Mouse (Mus musculus) neural tube, embryonic 11.5 days (tissue): ENCODE measurements around the gene Armc10. TPM values are rescaled to one million over a fixed set of nuclear protein-coding genes. Genes with fewer than 3 reads are reported as not detected.

Experiments
- ATAC-seq: fragments of 200-750 bp; cut with Nextera tagmentation; 2 replicates; pipeline ENCODE4 v1.8.0; 2017; ENCODE audit warnings: moderate number of reproducible peaks, mild to moderate bottlenecking, moderate TSS enrichment, moderate library complexity; ENCODE audit not compliant: insufficient read depth, low FRiP score, low TSS enrichment
- DNase-seq: peaks from one replicate; pipeline ENCODE4 v3.0.0-alpha.2; 2015; ENCODE audit warnings: low spot score
- H3K27ac ChIP-seq: fragments of 300-500 bp; sonication (generic); 2 replicates; pipeline ENCODE4 v1.5.1; 2014; ENCODE audit warnings: low read depth, mild to moderate bottlenecking, low read length
- H3K27me3 ChIP-seq: fragments of 300-500 bp; sonication (generic); 2 replicates; pipeline ENCODE4 v1.6.1; 2014; ENCODE audit warnings: mild to moderate bottlenecking, low read length, mixed read lengths; ENCODE audit not compliant: control insufficient read depth, insufficient read depth
- H3K36me3 ChIP-seq: fragments of 300-500 bp; sonication (generic); 2 replicates; pipeline ENCODE4 v1.6.1; 2014; ENCODE audit warnings: mild to moderate bottlenecking, low read length, moderate library complexity, mixed read lengths; ENCODE audit not compliant: control insufficient read depth, insufficient read depth
- H3K4me1 ChIP-seq: fragments of 300-500 bp; sonication (generic); 2 replicates; pipeline ENCODE4 v1.6.1; 2014; ENCODE audit warnings: low read length, mixed read lengths; ENCODE audit not compliant: control insufficient read depth, insufficient read depth
- H3K4me2 ChIP-seq: fragments of 300-500 bp; sonication (generic); 2 replicates; pipeline ENCODE4 v1.6.1; 2014; ENCODE audit warnings: low read depth, mild to moderate bottlenecking, moderate library complexity
- H3K4me3 ChIP-seq: fragments of 300-500 bp; sonication (generic); 2 replicates; pipeline ENCODE4 v1.5.1; 2014; ENCODE audit warnings: low read depth, low read length
- H3K9ac ChIP-seq: fragments of 300-500 bp; sonication (generic); 2 replicates; pipeline ENCODE4 v1.6.1; 2014; ENCODE audit warnings: mild to moderate bottlenecking, low read length
- H3K9me3 ChIP-seq: fragments of 300-500 bp; sonication (generic); 2 replicates; pipeline ENCODE4 v1.6.1; 2016; ENCODE audit warnings: low read length; ENCODE audit not compliant: control insufficient read depth
- WGBS: fragments of 180-500 bp; shearing (Covaris S2); extraction: QIAGEN DNeasy Blood & Tissue Kit; methylation state at CpG from one replicate; pipeline ENCODE4 v1.1.7; 2014; 5-methylcytosine and 5-hydroxymethylcytosine counted together
- polyA plus RNA-seq: library from polyadenylated mRNA; unstranded; fragments of >200 nt; fragmentation: Nextera tagmentation; extraction: Ambion mirVana; gene quantifications from 2 replicates; pipeline ENCODE4 v1.2.1, GENCODE M21; 2014

The Armc10 gene
- polyA plus RNA-seq, 1 experiment from 2014 or later: 79.2 TPM

DNA sequence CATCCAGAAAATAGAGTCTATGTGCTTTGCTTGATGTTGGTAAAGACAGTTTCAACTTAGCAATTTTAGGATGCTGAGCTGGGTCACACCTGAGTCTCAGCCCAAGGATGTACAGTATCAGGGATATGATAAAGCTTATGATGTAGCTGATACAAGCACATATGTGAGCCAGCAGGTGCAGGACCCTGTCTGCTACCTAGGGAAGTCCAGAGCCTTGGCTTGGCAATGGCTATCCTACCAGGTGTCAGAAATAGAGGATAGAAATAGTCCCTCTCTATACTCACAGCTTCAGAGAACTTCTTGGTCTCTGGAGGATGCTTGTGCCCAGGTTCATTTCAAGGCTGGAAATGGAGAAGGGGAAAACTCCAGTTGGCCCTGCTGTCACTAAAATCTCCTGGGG lies 19.7 kb upstream of the Armc10 start:
- Histone ChIP-seq H3K36me3 (no peaks in the 10 kb centered on the region), H3K4me2 (no peak overlapping the region), H3K9ac (no peak overlapping the region), H3K4me1 (no peaks in the 10 kb centered on the region), H3K27me3 (no peaks in the 10 kb centered on the region), H3K27ac (no peak overlapping the region), H3K4me3 (no peak overlapping the region), H3K9me3 (no peaks in the 10 kb centered on the region)
- no peak for DNase-seq
- no peak for ATAC-seq

DNA sequence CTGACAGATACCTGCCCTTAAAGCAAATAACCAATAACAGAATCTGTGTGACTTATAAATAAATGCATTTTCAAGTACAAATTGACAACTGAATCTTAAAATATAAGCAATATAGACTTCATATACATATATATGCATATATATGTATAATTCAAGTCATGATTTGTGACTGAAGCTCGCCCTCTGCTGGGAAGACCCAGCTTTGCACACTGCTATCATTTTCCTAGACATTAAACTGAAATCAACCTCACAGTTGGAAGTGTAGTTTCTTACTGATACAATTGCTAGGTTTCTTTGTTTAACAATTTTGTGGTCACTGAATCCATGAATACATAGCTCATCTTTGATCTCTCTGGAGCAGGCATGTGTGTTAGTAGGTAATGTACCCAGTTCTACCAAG lies 4.7 kb upstream of the Armc10 start:
- Histone ChIP-seq H3K4me1 (no peaks in the 10 kb centered on the region), H3K4me2 (no peak overlapping the region), H3K4me3 (no peak overlapping the region), H3K27me3 (no peaks in the 10 kb centered on the region), H3K27ac (no peak overlapping the region), H3K36me3 (no peaks in the 10 kb centered on the region), H3K9ac (no peak overlapping the region), H3K9me3 (no peaks in the 10 kb centered on the region)
- ATAC-seq: no peak
- DNase-seq: peak; percentile 46
- 3% methylated on average over 1 of the region's 1 CpGs for WGBS

DNA sequence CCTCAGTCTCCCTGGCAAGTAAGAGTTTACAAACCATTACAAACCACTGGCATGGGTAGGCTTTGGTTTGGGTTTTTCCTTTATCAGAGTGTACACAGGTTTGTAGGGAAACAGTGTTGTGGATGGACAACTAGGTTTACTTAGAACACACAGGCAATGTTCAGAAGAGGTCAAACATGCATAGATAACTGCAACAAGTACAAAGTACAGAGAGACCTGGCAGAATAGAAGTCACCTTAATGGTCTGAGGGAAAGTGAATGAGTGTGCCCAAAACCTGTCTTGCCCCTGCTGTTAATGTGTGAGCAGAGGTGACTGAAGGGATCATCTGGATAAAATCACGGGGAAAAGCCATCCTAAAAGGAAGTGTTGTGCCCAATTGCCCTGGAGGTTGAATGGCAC lies 2.0 kb upstream of the Armc10 start:
- DNase-seq: no peak
- Histone ChIP-seq H3K4me3 (no peak overlapping the region), H3K27ac (no peak overlapping the region), H3K9me3 (no peaks in the 10 kb centered on the region), H3K27me3 (no peaks in the 10 kb centered on the region), H3K4me1 (peaks cover 3% of the 10 kb centered on the region; the same call in 1 of the 2 replicates), H3K4me2 (no peak overlapping the region), H3K9ac (no peak overlapping the region), H3K36me3 (no peaks in the 10 kb centered on the region)
- no peak for ATAC-seq
- WGBS: 39% methylated on average over 1 of the region's 1 CpGs

DNA sequence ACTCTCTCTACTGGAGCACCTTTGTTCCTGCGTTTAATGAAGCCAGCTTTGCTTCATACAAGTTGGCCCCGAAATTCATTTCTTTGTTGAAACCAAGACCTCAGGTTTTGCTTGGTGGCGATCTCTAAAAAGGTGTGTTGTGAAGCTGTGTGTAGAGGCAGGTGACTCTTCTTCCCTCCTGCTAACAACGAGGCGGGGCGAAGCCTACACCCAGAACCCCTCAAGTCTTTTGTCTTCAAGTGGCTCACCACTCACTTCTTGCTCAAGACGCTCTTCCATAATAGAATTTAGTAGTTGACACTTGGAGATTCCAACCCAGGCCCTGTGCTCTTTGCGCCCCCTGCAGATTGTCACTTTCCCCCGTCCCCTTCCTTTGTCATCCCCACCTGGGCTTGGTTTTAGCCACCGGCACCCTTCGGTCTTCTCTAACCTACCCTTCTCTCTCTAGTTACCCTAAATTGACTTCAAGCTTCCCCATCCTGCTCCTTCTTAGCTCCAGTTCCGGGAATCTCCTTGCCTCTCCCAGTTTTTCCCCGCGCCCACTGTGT lies 648 bp upstream of the Armc10 start:
- Histone ChIP-seq H3K27me3 (no peaks in the 10 kb centered on the region), H3K4me3 (peak overlapping the region; percentile 84), H3K27ac (peak overlapping the region; percentile 11; the same call in 1 of the 2 replicates), H3K9me3 (no peaks in the 10 kb centered on the region), H3K4me2 (peak overlapping the region; percentile 67), H3K4me1 (peaks cover 3% of the 10 kb centered on the region; the same call in 1 of the 2 replicates), H3K36me3 (peaks cover 4% of the 10 kb centered on the region; the same call in 1 of the 2 replicates), H3K9ac (peak overlapping the region; percentile 35)
- WGBS: 13% methylated on average over 14 of the region's 14 CpGs
- peak; percentile 10; the same call in 1 of the 2 replicates for ATAC-seq
- DNase-seq: no peak

DNA sequence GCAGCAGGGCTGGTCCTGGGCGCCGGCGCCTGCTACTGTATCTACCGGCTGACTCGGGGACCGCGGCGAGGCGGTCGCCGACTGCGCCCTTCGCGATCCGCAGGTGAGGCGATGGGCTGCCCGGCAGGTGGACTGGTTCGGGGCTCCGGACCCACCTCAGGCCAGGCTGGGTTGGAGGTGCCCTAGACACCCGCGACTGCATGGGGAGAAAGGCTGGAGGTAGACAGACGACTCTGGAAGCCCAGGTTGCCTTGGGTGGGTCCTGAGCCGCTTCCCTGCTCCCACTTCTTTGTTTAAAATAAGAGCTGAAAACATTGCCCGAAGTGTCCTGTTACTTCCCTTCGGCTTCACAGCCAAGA lies 499 bp downstream of the Armc10 start:
- Histone ChIP-seq H3K36me3 (peaks cover 9% of the 10 kb centered on the region; the same call in 1 of the 2 replicates), H3K27ac (peak overlapping the region; percentile 94), H3K4me1 (peaks cover 3% of the 10 kb centered on the region; the same call in 1 of the 2 replicates), H3K4me3 (peak overlapping the region; percentile 84), H3K9ac (peak overlapping the region; percentile 90), H3K27me3 (no peaks in the 10 kb centered on the region), H3K9me3 (no peaks in the 10 kb centered on the region), H3K4me2 (peak overlapping the region; percentile 67)
- no peak for ATAC-seq
- WGBS: 0% methylated on average over 25 of the region's 25 CpGs
- DNase-seq: no peak

DNA sequence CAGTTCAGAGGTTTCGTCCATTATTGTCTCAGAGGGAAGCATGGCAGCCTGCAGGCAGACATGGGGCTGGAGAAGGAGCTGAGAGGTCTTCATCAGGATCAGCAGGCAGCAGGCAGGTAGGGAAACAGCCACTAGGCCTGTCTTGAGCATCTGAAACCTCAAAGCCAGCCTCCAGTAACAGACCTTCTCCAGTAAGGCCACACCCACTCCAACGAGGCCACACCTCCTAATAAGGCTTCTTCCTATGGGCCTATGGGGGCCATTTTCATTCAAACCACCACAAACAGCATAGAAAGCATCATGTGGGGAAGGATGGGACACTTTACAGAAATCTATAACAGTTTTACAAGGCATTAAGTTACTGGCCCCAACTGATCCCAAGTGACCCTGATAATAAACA lies 5.1 kb downstream of the Armc10 start:
- peaks cover 9% of the 10 kb centered on the region for H3K36me3 ChIP-seq
- no peak overlapping the region for H3K27ac ChIP-seq
- ATAC-seq (no peak), DNase-seq (no peak)
- peaks cover 3% of the 10 kb centered on the region; the same call in 1 of the 2 replicates for H3K4me1 ChIP-seq
- WGBS: 76% methylated on average over 2 of the region's 2 CpGs
- no peaks in the 10 kb centered on the region for H3K27me3 ChIP-seq
- H3K9ac ChIP-seq: no peak overlapping the region
- H3K9me3 ChIP-seq: no peaks in the 10 kb centered on the region
- no peak overlapping the region for H3K4me2 ChIP-seq
- no peak overlapping the region for H3K4me3 ChIP-seq

DNA sequence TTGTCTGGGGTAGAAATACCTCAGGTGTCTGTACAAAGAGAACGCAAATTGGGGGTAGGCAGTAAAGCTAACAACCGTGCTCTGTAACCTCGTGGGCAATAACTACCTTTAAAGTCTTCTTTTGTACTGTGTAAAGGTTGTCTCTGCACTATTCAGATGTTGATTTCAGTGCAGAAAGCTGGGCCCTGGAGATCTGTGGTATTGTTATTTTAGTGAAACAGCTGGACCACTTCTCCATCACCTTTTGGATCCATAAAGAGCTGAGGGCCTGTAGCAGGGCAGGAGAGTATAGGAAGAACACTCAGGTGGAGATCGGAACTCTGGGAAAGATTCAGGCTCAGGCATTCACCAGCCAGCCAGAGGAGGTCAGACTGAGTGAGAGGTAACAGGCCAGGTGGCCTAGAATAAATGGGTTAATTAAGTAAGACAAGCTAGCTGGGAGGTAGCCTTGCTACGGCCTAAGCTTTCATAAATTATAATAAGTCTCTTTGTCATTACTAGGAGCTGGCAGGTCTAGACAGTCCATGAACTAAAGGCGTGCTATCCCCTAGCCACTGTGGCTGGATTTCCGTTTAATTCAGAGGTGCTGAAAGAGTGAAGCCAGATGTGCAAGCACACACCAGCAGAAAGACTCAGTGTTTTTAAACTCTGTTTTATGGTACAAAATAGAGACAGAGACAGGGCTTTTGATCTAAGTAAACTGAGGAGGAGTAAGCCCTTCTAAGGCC lies 6.4 kb downstream of the Armc10 start:
- DNase-seq (no peak), ATAC-seq (no peak)
- Histone ChIP-seq H3K4me1 (no peaks in the 10 kb centered on the region; the same call in 1 of the 2 replicates), H3K27ac (no peak overlapping the region), H3K4me2 (no peak overlapping the region), H3K9ac (no peak overlapping the region), H3K4me3 (no peak overlapping the region), H3K36me3 (peaks cover 11% of the 10 kb centered on the region), H3K9me3 (no peaks in the 10 kb centered on the region), H3K27me3 (no peaks in the 10 kb centered on the region)
- 82% methylated on average over 7 of the region's 7 CpGs for WGBS

DNA sequence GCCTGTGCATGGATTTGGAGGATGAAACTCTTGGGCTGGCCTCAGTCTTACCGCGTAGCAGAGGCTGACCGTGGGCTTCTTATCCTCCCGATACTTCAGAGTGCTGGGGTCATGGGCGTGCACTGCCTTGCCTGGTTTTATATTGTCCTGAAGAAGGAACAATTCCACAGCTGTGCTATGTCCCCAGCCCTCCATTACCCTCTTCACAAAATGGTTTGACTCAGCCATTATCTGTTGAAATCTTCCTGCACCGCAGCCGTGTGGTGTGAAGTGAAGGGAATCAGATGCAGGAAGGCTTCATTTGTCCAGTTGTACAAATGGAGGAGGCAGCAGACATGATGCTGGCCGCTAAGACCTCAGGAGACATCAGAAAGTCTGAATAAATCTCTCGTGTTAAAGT lies 11.3 kb downstream of the Armc10 start:
- Histone ChIP-seq H3K9ac (no peak overlapping the region), H3K4me3 (no peak overlapping the region), H3K27me3 (no peaks in the 10 kb centered on the region), H3K4me1 (0 out of 2 replicates have a peak, but pooled peaks cover 5% of the 10 kb centered on the region), H3K4me2 (no peak overlapping the region), H3K27ac (no peak overlapping the region), H3K9me3 (no peaks in the 10 kb centered on the region), H3K36me3 (peaks cover 6% of the 10 kb centered on the region; the same call in 1 of the 2 replicates)
- ATAC-seq: no peak
- WGBS: 96% methylated on average over 9 of the region's 9 CpGs
- no peak for DNase-seq

DNA sequence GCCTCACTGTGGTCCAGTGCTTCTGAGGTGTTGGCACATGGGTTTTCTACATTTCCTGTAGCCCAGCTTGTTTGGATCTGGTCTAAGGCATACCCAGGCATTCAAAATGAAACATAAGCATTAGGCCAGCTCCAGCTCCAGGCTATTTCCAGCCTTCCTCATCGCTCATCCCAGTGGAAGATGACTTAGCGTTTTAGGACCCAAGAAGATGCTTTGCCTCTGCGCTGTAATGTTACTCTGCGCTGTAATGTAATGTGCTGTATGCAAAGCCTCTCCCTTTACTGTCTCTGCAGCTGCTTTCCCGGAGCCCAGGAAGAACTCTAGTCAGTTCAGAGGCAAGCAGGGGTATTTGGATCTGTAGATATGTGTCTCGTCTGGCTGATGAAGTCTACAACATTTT lies 12.4 kb downstream of the Armc10 start:
- Histone ChIP-seq H3K36me3 (peaks cover 7% of the 10 kb centered on the region; the same call in 1 of the 2 replicates), H3K4me2 (no peak overlapping the region), H3K4me1 (0 out of 2 replicates have a peak, but pooled peaks cover 5% of the 10 kb centered on the region), H3K9ac (no peak overlapping the region), H3K9me3 (no peaks in the 10 kb centered on the region), H3K27me3 (no peaks in the 10 kb centered on the region), H3K4me3 (no peak overlapping the region), H3K27ac (no peak overlapping the region)
- ATAC-seq: no peak
- no peak for DNase-seq
- 89% methylated on average over 6 of the region's 6 CpGs for WGBS
